Mouse (Mus musculus): ENCODE data around the gene Pakap.

DNA sequence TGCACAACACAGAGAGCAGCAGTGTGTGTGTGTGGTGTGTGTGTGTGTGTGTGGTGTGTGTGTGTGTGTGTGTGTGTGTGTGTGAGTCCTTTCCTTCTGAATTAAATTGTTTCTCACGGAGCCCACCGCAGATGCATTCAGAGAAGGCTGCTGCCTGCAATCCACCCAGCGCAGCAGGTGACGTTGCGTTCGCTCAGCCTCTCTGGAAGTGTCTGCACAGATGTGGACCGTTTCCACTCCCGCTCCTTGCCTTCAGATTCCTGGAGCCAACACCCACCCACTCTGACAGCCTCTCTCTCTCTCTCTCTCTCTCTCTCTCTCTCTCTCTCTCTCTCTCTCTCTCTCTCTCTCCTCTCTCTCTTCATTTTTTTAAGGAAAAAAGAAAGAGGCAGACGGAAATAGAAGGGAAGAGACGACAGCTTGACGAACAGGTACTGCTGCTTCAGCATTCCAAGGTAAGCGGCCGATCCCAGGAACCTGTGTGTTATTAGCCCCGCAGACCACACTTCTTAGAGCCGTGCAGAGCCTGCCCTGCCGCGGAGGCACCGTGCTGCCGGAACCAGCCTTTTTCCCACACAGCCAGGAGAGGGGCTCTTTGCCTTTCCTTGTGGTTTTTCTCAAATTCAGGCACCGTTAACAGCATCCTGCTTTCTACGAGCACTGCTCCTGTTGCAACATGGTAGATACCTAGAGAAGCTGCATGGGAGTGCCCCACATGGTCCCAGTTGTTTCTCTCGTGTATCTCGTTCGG lies 69.8 kb downstream of the Pakap start:
- TF ChIP-seq CTCF (IDR thresholded peaks at IDR 0.05; ENCODE audit: borderline replicate concordance, control insufficient read depth, extremely low read depth, insufficient read depth, low read length, poor library complexity) = no peak
- no peak for TF ChIP-seq POLR2A (IDR thresholded peaks at IDR 0.05; ENCODE audit: control insufficient read depth, extremely low read depth, insufficient read depth, low read length, poor library complexity)

Data from thymus, adult 2 months (tissue).